Mouse (Mus musculus): Measurements from ENCODE around the gene Crispld2.

- TF ChIP-seq TAL1 (conservative IDR thresholded peaks at IDR 0.05; ENCODE audit: low read depth, low read length) (no peak), CTCF (IDR thresholded peaks at IDR 0.05; ENCODE audit: low read depth, low read length) (no peak), POLR2AphosphoS5 (IDR thresholded peaks at IDR 0.05; ENCODE audit: insufficient replicate concordance, low read depth, low read length) (no peak)
Observed at GRCm38 (mm10) chr8:120004154-120004702, 12.0 kb downstream of the Crispld2 start.
